Mouse (Mus musculus) CH12.LX (cell line): ENCODE measurements around the gene Cd320. TPM values are rescaled to one million over a fixed set of nuclear protein-coding genes. Genes with fewer than 3 reads are reported as not detected.

Experiments
- DNase-seq: peaks from one replicate; pipeline ENCODE4 v3.0.0-alpha.2; 2013; ENCODE audit errors: extremely low read depth
- H3K27ac ChIP-seq: 2 replicates; pipeline ENCODE4 v1.5.1; 2012; ENCODE audit warnings: low read depth, mild to moderate bottlenecking, control low read depth, moderate library complexity; ENCODE audit not compliant: insufficient read depth
- H3K27me3 ChIP-seq: replicated peaks from 2 replicates; pipeline ENCODE3; 2012; ENCODE audit warnings: inconsistent platforms
- H3K36me3 ChIP-seq, 2 experiments: replicated peaks in 1 of 2; 2 replicates each; pipeline versions ENCODE3 to v1.6.1; 2012; ENCODE audit warnings: inconsistent platforms in 1 of 2, low read length in 1 of 2, mild to moderate bottlenecking in 1 of 2, mixed read lengths in 1 of 2, moderate library complexity in 1 of 2; ENCODE audit not compliant: control insufficient read depth in 1 of 2, insufficient read depth in 1 of 2
- H3K4me1 ChIP-seq, 2 experiments: 2 replicates each; pipeline ENCODE4 v1.6.1; 2012; ENCODE audit warnings: inconsistent platforms in 1 of 2, moderate library complexity in 1 of 2; ENCODE audit not compliant: insufficient read depth in 2 of 2, control insufficient read depth in 1 of 2
- H3K4me2 ChIP-seq: 2 replicates; pipeline ENCODE4 v1.6.1; 2012; ENCODE audit warnings: low read depth, mild to moderate bottlenecking, control low read depth; ENCODE audit not compliant: poor library complexity, insufficient read depth, severe bottlenecking
- H3K4me3 ChIP-seq, 3 experiments: fragments of 150-350 bp in 1 of 3; sonication (generic) in 1 of 3; replicated peaks in 1 of 3; 2 replicates each; pipeline versions ENCODE3 to v1.5.1; 2011 to 2012; ENCODE audit warnings: low read depth in 2 of 3, low read length in 2 of 3, mild to moderate bottlenecking in 2 of 3, moderate library complexity in 2 of 3, control low read depth in 1 of 3, improper control_type of control experiment in 1 of 3, inconsistent platforms in 1 of 3, mixed read lengths in 1 of 3; ENCODE audit not compliant: poor library complexity in 1 of 3
- H3K79me2 ChIP-seq: replicated peaks from 2 replicates; pipeline ENCODE4 v1.6.1; 2012; ENCODE audit warnings: mild to moderate bottlenecking, moderate library complexity; ENCODE audit not compliant: control insufficient read depth, poor library complexity, insufficient read depth, severe bottlenecking; ENCODE audit errors: extremely low read depth
- H3K9ac ChIP-seq: 2 replicates; pipeline ENCODE4 v1.6.1; 2012; ENCODE audit warnings: low read depth, mild to moderate bottlenecking, control low read depth, moderate library complexity; ENCODE audit not compliant: insufficient read depth
- H3K9me3 ChIP-seq: replicated peaks from 2 replicates; pipeline ENCODE3; 2012; ENCODE audit warnings: low read length, inconsistent platforms, mixed read lengths
- BHLHE40 ChIP-seq: IDR thresholded peaks from 2 replicates; pipeline ENCODE4 v1.6.1; 2011; ENCODE audit warnings: mild to moderate bottlenecking, low read depth, low read length, improper control_type of control experiment
- CTCF ChIP-seq, 2 experiments: IDR thresholded peaks in 1 of 2; conservative IDR thresholded peaks in 1 of 2; 2 replicates each; pipeline ENCODE4 v1.5.1; 2011 to 2012; ENCODE audit warnings: low read depth in 2 of 2, low read length in 2 of 2, improper control_type of control experiment in 1 of 2, inconsistent platforms in 1 of 2, mild to moderate bottlenecking in 1 of 2, moderate library complexity in 1 of 2
- EP300 ChIP-seq: IDR thresholded peaks from 2 replicates; pipeline ENCODE4 v1.6.1; 2011; ENCODE audit warnings: low read length, improper control_type of control experiment
- ETS1 ChIP-seq: conservative IDR thresholded peaks from 2 replicates; pipeline ENCODE4 v1.6.1; 2012; ENCODE audit warnings: low read depth, mild to moderate bottlenecking, inconsistent platforms, low read length, improper control_type of control experiment, moderate library complexity
- GABPA ChIP-seq: IDR thresholded peaks from 2 replicates; pipeline ENCODE4 v1.6.1; 2012; ENCODE audit warnings: low read depth, low read length, improper control_type of control experiment, inconsistent platforms; ENCODE audit not compliant: insufficient replicate concordance
- IRF4 ChIP-seq: IDR thresholded peaks from 2 replicates; pipeline ENCODE4 v1.6.1; 2014; ENCODE audit warnings: low read depth, mild to moderate bottlenecking, inconsistent platforms, low read length, improper control_type of control experiment
- JUND ChIP-seq: conservative IDR thresholded peaks from 2 replicates; pipeline ENCODE4 v1.6.1; 2011; ENCODE audit warnings: low read depth, low read length, improper control_type of control experiment
- MAFK ChIP-seq: IDR thresholded peaks from 2 replicates; pipeline ENCODE4 v1.6.1; 2011; ENCODE audit warnings: low read length, improper control_type of control experiment; ENCODE audit not compliant: insufficient replicate concordance
- MAX ChIP-seq: IDR thresholded peaks from 2 replicates; pipeline ENCODE4 v1.6.1; 2011; ENCODE audit warnings: low read length, improper control_type of control experiment
- MEF2A ChIP-seq: IDR thresholded peaks from 2 replicates; pipeline ENCODE4 v1.6.1; 2014; ENCODE audit warnings: low read depth, mild to moderate bottlenecking, inconsistent platforms, low read length, improper control_type of control experiment, borderline replicate concordance
- MXI1 ChIP-seq: IDR thresholded peaks from 2 replicates; pipeline ENCODE4 v1.6.1; 2011; ENCODE audit warnings: mild to moderate bottlenecking, low read depth, low read length, improper control_type of control experiment
- MYC ChIP-seq: IDR thresholded peaks from 2 replicates; pipeline ENCODE4 v1.6.1; 2011; ENCODE audit warnings: low read depth, mild to moderate bottlenecking, improper control_type of control experiment, low read length
- NELFE ChIP-seq: IDR thresholded peaks from 2 replicates; pipeline ENCODE4 v1.6.1; 2011; ENCODE audit warnings: low read depth, low read length, improper control_type of control experiment
- NRF1 ChIP-seq: IDR thresholded peaks from 2 replicates; pipeline ENCODE4 v1.6.1; 2014; ENCODE audit warnings: low read depth, mild to moderate bottlenecking, inconsistent platforms, low read length, improper control_type of control experiment, moderate library complexity
- POLR2A ChIP-seq: IDR thresholded peaks from 2 replicates; pipeline ENCODE4 v1.6.1; 2011; ENCODE audit warnings: low read depth, mild to moderate bottlenecking, improper control_type of control experiment, low read length
- POLR2AphosphoS2 ChIP-seq: IDR thresholded peaks from 2 replicates; pipeline ENCODE4 v1.6.1; 2011; ENCODE audit warnings: low read depth, low read length, improper control_type of control experiment
- SIN3A ChIP-seq: IDR thresholded peaks from 2 replicates; pipeline ENCODE4 v1.6.1; 2012; ENCODE audit warnings: low read length, improper control_type of control experiment, inconsistent platforms
- SMC3 ChIP-seq: IDR thresholded peaks from 2 replicates; pipeline ENCODE4 v1.6.1; 2011; ENCODE audit warnings: low read depth, low read length, improper control_type of control experiment
- TCF12 ChIP-seq: IDR thresholded peaks from 2 replicates; pipeline ENCODE4 v1.6.1; 2014; ENCODE audit warnings: low read depth, mild to moderate bottlenecking, inconsistent platforms, low read length, improper control_type of control experiment
- UBTF ChIP-seq: IDR thresholded peaks from 2 replicates; pipeline ENCODE4 v1.6.1; 2012; ENCODE audit warnings: low read depth, mild to moderate bottlenecking, inconsistent platforms, low read length, improper control_type of control experiment, moderate library complexity
- USF1 ChIP-seq: IDR thresholded peaks from 2 replicates; pipeline ENCODE4 v1.6.1; 2014; ENCODE audit warnings: low read depth, mild to moderate bottlenecking, inconsistent platforms, low read length, improper control_type of control experiment
- USF2 ChIP-seq: conservative IDR thresholded peaks from 2 replicates; pipeline ENCODE4 v1.6.1; 2011; ENCODE audit warnings: low read depth, low read length, improper control_type of control experiment
- ZC3H11A ChIP-seq: IDR thresholded peaks from 2 replicates; pipeline ENCODE4 v1.6.1; 2012; ENCODE audit warnings: low read depth, mild to moderate bottlenecking, inconsistent platforms, low read length, improper control_type of control experiment
- ZMIZ1 ChIP-seq: IDR thresholded peaks from 2 replicates; pipeline ENCODE4 v1.6.1; 2012; ENCODE audit warnings: low read depth, mild to moderate bottlenecking, inconsistent platforms, low read length, improper control_type of control experiment
- dilution Hi-C: fragments of 300-500 bp; cut with MboI; formaldehyde crosslinking; loops from 2 replicates; pipeline ENCODE4 v1.14.3; 2020; ENCODE audit warnings: low sequenced_read_pairs; ENCODE audit not compliant: extremely low pct_unique_long_range_greater_than_20kb, extremely low pct_ligation_motif_present
- in situ Hi-C: fragments of 300-500 bp; cut with MboI; formaldehyde crosslinking; loops from 3 replicates; pipeline ENCODE4 v1.14.3; 2019; ENCODE audit warnings: low sequenced_read_pairs, low pct_ligation_motif_present, low pct_unique_long_range_greater_than_20kb, mixed read lengths
- polyA plus RNA-seq: library from polyadenylated mRNA; unstranded; fragments of >175 nt; gene quantifications from 2 replicates; pipeline ENCODE4 v1.2.1, GENCODE M21; 2012; ENCODE audit warnings: low read depth; ENCODE audit not compliant: insufficient read length
- total RNA-seq, 2 experiments: library from RNA; depleted of rRNA; stranded (reverse); fragments of 300-350 nt in 1 of 2; fragments of >200 nt in 1 of 2; gene quantifications; 2 replicates each; pipeline ENCODE4 v1.2.3; 2012 to 2014

Gene Cd320
- total RNA-seq (2012; rRNA removed) (53.7 and 57.1 TPM in 2 replicates), total RNA-seq (2014; rRNA removed) (67.1 and 84.2 TPM in 2 replicates), polyA plus RNA-seq (45.3 and 50.9 TPM in 2 replicates)

DNA sequence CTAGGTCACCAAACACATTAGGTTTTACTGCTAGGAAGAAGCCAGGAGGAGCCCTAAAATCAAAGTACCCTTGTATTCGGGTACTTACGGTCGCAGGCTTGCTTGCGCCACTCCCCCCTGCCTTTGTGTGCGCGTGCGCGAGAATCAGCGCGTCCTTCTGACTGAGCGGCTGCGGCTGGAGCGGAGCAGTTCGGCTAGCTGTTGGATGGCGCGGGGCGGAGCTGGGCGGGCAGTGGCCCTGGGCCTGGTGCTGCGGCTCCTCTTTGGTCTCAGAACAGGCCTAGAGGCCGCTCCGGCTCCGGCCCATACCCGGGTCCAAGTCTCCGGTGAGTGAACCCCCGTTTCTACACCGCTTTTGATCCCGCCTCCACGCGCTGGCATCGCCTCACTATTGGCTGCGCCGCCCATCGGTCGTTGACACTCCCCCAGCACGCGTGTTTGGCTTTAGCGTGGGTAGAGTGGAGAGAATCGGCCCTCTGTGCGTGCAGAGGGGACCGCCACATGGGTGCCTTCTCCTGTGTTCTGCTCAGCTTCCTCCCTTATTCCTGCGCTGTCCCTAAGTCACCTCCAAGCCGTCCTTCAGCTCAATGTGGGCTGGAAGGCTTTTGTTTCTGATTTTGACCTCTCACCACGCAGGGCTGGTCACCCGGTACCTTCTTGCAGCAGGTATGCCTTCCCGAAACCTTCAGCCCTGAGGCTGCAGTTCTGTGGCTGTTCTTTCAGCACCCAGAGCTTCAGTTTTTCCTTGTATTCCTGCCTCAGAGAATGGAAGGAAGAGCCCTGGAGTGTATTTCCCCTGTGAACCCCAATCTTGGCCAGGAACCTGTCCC, at the start of gene Cd320:
Cd320 (plus strand) TSS at position 126 of the 830 bp plus-strand sequence.
- H3K4me3 ChIP-seq, result peak within 1 kb of the TSS; percentile 75 to 83 (median 81)
- peaks cover 0 to 19% of the 10 kb centered on the region in 2 experiments; a peak in 2 of 4 replicates for H3K4me1 ChIP-seq
- no peaks in the 10 kb centered on the region for H3K79me2 ChIP-seq
- no peak for TF ChIP-seq UBTF
- peak; percentile 39; the same call in 1 of the 2 replicates for TF ChIP-seq MYC
- peak; percentile 26; the same call in 1 of the 2 replicates for TF ChIP-seq BHLHE40
- peak; percentile 100 for TF ChIP-seq MXI1
- TF ChIP-seq POLR2A, result peak; percentile 81
- TF ChIP-seq MAX, result peak; percentile 76
- no peak for TF ChIP-seq MAFK
- TF ChIP-seq ETS1, result no peak
- no peak for TF ChIP-seq USF1
- peak; percentile 80; the same call in 1 of the 2 replicates for TF ChIP-seq POLR2AphosphoS2
- no peak for TF ChIP-seq ZC3H11A
- no peak for TF ChIP-seq GABPA
- no peak for TF ChIP-seq USF2
- peak; percentile 91 for TF ChIP-seq NRF1
- no peak for TF ChIP-seq ZMIZ1
- TF ChIP-seq IRF4, result no peak
- no peak for TF ChIP-seq CTCF (conservative IDR thresholded peaks at IDR 0.05 in 1 of 2, IDR thresholded peaks at IDR 0.05 in 1 of 2; ENCODE audit: low read depth in 2 of 2, low read length in 2 of 2)
- peak; percentile 42; the same call in 1 of the 2 replicates for TF ChIP-seq TCF12
- peak; percentile 73 for TF ChIP-seq NELFE
- TF ChIP-seq JUND, result no peak
- no peak for TF ChIP-seq SMC3
- TF ChIP-seq EP300, result no peak
- peak; percentile 82 for TF ChIP-seq SIN3A
- peak; percentile 22; the same call in 1 of the 2 replicates for TF ChIP-seq MEF2A
- no peaks in the 10 kb centered on the region for H3K9me3 ChIP-seq
- H3K27me3 ChIP-seq, result no peaks in the 10 kb centered on the region
- H3K9ac ChIP-seq, result peak within 1 kb of the TSS; percentile 69
- no peak within 1 kb of the TSS for H3K27ac ChIP-seq
- H3K4me2 ChIP-seq, result peak within 1 kb of the TSS; percentile 80
- dilution Hi-C loops (no loop called here), in situ Hi-C loops (no loop called here)
- peaks cover 13 to 44% of the 10 kb centered on the region in 2 experiments for H3K36me3 ChIP-seq
- DNase-seq, result peak; percentile 90
